Mouse (Mus musculus): ENCODE results near the gene Iffo2.

DNA sequence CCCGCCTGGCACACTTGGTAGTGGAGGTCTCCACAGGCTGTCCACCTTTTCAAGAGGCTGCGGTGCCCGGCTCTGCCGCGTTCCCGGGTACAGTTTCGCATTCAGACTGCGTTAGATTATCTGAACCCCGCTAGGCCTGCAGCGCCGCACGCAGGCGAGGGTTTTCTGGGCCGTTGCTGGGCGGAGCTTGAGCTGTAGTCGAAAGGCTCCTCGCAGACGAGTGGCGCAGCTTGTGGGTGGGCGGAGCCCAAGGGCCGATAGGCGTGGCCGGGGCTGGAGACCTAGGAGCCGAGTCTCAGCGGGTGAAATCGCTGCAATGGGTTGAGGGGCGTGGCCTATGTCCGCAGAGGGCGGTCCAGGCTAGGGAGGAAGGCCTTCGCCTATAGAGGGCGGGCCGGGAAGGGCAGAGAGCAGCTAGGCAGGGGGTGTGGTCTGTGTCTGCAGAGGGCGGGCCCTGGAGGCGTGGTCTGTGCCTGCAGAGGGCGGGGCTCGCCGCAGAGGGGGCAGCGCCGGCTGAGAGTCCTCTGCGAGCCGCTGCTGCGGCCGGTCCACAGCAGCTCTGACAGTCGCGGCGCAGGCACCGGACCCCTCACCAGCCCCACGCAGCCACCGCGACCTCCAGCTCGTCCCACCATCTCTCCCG is 43.9 kb downstream of the Iffo2 start:
- TF ChIP-seq CTCF (IDR thresholded peaks at IDR 0.05; ENCODE audit: insufficient read depth, low read depth, low read length) = peak; percentile 63
- TF ChIP-seq POLR2A (IDR thresholded peaks at IDR 0.05; ENCODE audit: insufficient read depth, low read depth, low read length) = peak; percentile 79

All from olfactory bulb, adult 2 months (tissue).